Mouse (Mus musculus): ENCODE data around the gene Fgf18.

DNA sequence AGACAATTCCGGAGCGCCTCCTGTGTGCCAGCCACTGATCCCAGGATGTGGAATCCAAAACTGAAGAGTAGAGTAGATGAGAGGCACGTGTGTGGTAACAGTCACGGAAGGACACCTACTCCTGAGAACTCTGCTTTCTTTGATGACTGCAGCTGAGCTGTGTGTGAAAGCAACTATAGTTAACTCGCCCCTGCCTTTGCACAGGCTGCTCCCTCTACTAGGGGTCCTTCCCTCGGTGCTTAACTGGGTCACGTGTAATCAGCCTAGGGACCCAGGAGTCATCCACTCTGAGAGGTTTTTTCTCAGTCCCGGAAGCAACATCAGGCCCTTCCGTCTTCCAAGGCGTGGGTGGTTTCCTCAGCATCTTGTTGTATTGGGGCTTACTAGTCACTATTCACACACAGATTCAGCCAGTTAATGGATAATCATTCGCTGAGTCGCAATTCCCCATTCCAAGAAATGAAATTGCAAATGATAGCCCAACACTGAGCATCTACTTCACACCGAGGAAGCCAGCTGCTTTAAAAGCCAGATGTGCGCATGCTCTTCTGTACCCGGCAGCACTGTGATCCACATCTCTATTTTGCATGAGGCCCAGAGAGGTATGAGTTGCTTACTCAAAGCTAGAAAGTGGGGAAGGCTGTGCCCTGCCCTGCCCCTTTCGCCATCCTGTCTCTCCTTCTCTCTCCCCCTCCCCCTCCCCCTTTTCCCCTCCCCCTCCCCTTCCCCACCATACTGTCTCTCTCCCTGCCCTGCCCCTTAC, 67.0 kb downstream of the Fgf18 start:
- TF ChIP-seq CTCF (IDR thresholded peaks at IDR 0.05 in 2 of 3, conservative IDR thresholded peaks at IDR 0.05 in 1 of 3; ENCODE audit: control insufficient read depth in 1 of 3, insufficient read depth in 1 of 3, low read depth in 2 of 3, low read length in 3 of 3, poor library complexity in 1 of 3, severe bottlenecking in 1 of 3) (no peak), ZKSCAN1 (IDR thresholded peaks at IDR 0.05; ENCODE audit: low read depth, low read length) (no peak), MEF2A (IDR thresholded peaks at IDR 0.05; ENCODE audit: extremely low read depth, insufficient replicate concordance, low read depth, low read length, poor library complexity, severe bottlenecking) (no peak), GATA1 (IDR thresholded peaks at IDR 0.05; ENCODE audit: low read depth, low read length) (no peak)

Data from MEL (cell line).